Mouse (Mus musculus) left cerebral cortex, postnatal 10 days (tissue): ENCODE results near the gene Mrps18b. TPM values are rescaled to one million over a fixed set of nuclear protein-coding genes. Genes with fewer than 3 reads are reported as not detected.

ENCODE experiments used
- DNase-seq, 2 experiments: peaks; one replicate each; pipeline ENCODE4 v3.0.0; 2021 to 2022; ENCODE audit warnings: low spot score in 2 of 2, mixed read lengths in 1 of 2; ENCODE audit errors: extremely low spot score in 1 of 2
- intact Hi-C: fragments of 180-260 bp; cut with DNase I; formaldehyde crosslinking; loops from one replicate; pipeline ENCODE4 v1.15.1; 2025
- total RNA-seq, 2 experiments: library from RNA; stranded (reverse); gene quantifications; 2 replicates each; pipeline ENCODE4 v1.2.3; 2021

The Mrps18b gene
- total RNA-seq, 2 experiments from 2014 or later = 50.4 to 52.0 TPM

GRCm38 (mm10) chr17:35919864-35920301 is 3.7 kb upstream of the Mrps18b start:
- no peak for DNase-seq
- intact Hi-C loops = no loop called here

GRCm38 (mm10) chr17:35919060-35919715 is 3.0 kb upstream of the Mrps18b start:
- peak; percentile 94 to 98 for DNase-seq
- intact Hi-C loops = no loop called here

GRCm38 (mm10) chr17:35918276-35919059 is 2.3 kb upstream of the Mrps18b start:
- intact Hi-C loops = no loop called here
- DNase-seq = peak in 1 of 2 experiments; percentile 66

GRCm38 (mm10) chr17:35917463-35918251 is 1.5 kb upstream of the Mrps18b start:
- intact Hi-C loops = no loop called here
- peak; percentile 65 to 67 for DNase-seq

GRCm38 (mm10) chr17:35917143-35917462 is 914 bp upstream of the Mrps18b start:
- no peak for DNase-seq
- intact Hi-C loops = no loop called here

GRCm38 (mm10) chr17:35915538-35916296 is 472 bp downstream of the Mrps18b start:
- intact Hi-C loops = no loop called here
- no peak for DNase-seq

- DNase-seq = no peak
- intact Hi-C loops = no loop called here
Measured at GRCm38 (mm10) chr17:35914975-35915374, 1.2 kb downstream of the Mrps18b start.

- DNase-seq = peak; percentile 92 to 98
- intact Hi-C loops = no loop called here
Measured at GRCm38 (mm10) chr17:35909919-35910369, 6.2 kb downstream of the Mrps18b start, which contains the start of gene Atat1. Atat1 (minus strand) TSS chr17:35910075.

- no peak for DNase-seq
- intact Hi-C loops = no loop called here
Measured at GRCm38 (mm10) chr17:35909186-35909918, 6.8 kb downstream of the Mrps18b start.

- intact Hi-C loops = no loop called here
- no peak for DNase-seq
Measured at GRCm38 (mm10) chr17:35907609-35908008, 8.6 kb downstream of the Mrps18b start.

GRCm38 (mm10) chr17:35905587-35905986 is 10.6 kb downstream of the Mrps18b start:
- no peak for DNase-seq
- intact Hi-C loops = no loop called here

- no peak for DNase-seq
- intact Hi-C loops = no loop called here
Measured at GRCm38 (mm10) chr17:35903992-35904355, 12.2 kb downstream of the Mrps18b start.

GRCm38 (mm10) chr17:35903343-35903991 is 12.7 kb downstream of the Mrps18b start:
- intact Hi-C loops = no loop called here
- DNase-seq = peak in 1 of 2 experiments; percentile 81

- intact Hi-C loops = no loop called here
- no peak for DNase-seq
Measured at GRCm38 (mm10) chr17:35900636-35901035, 15.6 kb downstream of the Mrps18b start.

- DNase-seq = no peak
- intact Hi-C loops = no loop called here
Measured at GRCm38 (mm10) chr17:35897644-35898573, 18.3 kb downstream of the Mrps18b start.

GRCm38 (mm10) chr17:35896781-35897643 is 19.2 kb downstream of the Mrps18b start, which contains the start of gene 2310061I04Rik:
2310061I04Rik (minus strand) TSS chr17:35897431.
- DNase-seq = peak; percentile 87 to 93
- intact Hi-C loops = no loop called here
